Mouse (Mus musculus) spleen, adult 2 months (tissue): Measurements from ENCODE around the gene Dmrtc1b. TPM values are rescaled to one million over a fixed set of nuclear protein-coding genes. Genes with fewer than 3 reads are reported as not detected.
"Not testable (repeated sequence)": the region's sequence is repeated elsewhere in the genome, so short reads cannot be mapped to it uniquely, and the experiment has no call there.

Source experiments
- DNase-seq, 2 experiments: peaks; one replicate each; pipeline versions ENCODE4 v3.0.0 to v3.0.0-alpha.2; 2012 to 2021; ENCODE audit warnings: low spot score in 2 of 2, low read depth in 1 of 2
- H3K27ac ChIP-seq: fragments of 200-500 bp; 2 replicates; pipeline ENCODE4 v1.5.1; 2012; ENCODE audit warnings: low read length, inconsistent platforms; ENCODE audit not compliant: insufficient read depth
- H3K27me3 ChIP-seq: fragments of 200-500 bp; 2 replicates; pipeline ENCODE4 v1.6.1; 2012; ENCODE audit warnings: mild to moderate bottlenecking, moderate library complexity, low read length, inconsistent platforms; ENCODE audit not compliant: control insufficient read depth, insufficient read depth
- H3K36me3 ChIP-seq: fragments of 200-500 bp; 2 replicates; pipeline ENCODE4 v1.6.1; 2012; ENCODE audit warnings: mild to moderate bottlenecking, low read length, inconsistent platforms; ENCODE audit not compliant: control insufficient read depth, insufficient read depth
- H3K4me1 ChIP-seq: fragments of 200-500 bp; 2 replicates; pipeline ENCODE4 v1.6.1; 2011; ENCODE audit warnings: inconsistent platforms; ENCODE audit not compliant: control insufficient read depth, insufficient read depth, insufficient read length
- H3K4me3 ChIP-seq: fragments of 200-500 bp; 2 replicates; pipeline ENCODE4 v1.5.1; 2011; ENCODE audit warnings: mild to moderate bottlenecking, inconsistent platforms; ENCODE audit not compliant: insufficient read depth, insufficient read length; ENCODE audit errors: extremely low read depth
- CTCF ChIP-seq: fragments of 200-500 bp; IDR thresholded peaks from 2 replicates; pipeline ENCODE4 v1.5.1; 2011; ENCODE audit warnings: mild to moderate bottlenecking, inconsistent platforms; ENCODE audit not compliant: insufficient read depth, insufficient read length, insufficient replicate concordance; ENCODE audit errors: extremely low read depth
- POLR2A ChIP-seq: fragments of 200-500 bp; IDR thresholded peaks from 2 replicates; pipeline ENCODE4 v1.6.1; 2011; ENCODE audit warnings: low read depth, low read length, inconsistent platforms
- WGBS: fragments of 180-500 bp; shearing (Covaris S2); methylation state at CpG from one replicate; pipeline ENCODE4 v1.1.7; 2018; 5-methylcytosine and 5-hydroxymethylcytosine counted together
- polyA plus RNA-seq: library from polyadenylated mRNA; depleted of rRNA; stranded (reverse); fragments of >200 nt; gene quantifications from 2 replicates; pipeline ENCODE4 v1.2.3, GENCODE M21; 2012; rRNA removed

The Dmrtc1b gene
- not detected in 2 replicates for polyA plus RNA-seq

DNA sequence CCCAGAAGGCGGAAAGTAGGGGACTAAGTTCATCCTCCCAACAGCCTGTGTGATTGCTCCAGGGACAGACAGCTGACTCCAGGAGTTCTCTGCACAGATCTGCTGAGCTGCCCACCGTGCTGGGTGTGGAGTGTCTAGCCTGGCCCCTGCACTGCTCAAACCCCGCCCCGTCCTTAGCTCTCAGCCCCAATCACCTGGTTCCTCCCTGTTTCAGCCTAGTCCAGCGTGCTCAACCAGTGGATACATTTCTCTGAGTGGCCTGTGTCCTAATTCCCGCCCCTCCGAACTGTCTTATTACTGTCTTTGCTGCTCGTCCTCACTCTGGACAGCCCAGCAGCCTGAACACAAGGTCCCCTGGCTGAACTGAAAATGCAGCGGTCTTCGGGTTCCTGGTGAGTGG lies at the start of gene Dmrtc1b, which contains the start of gene Gm9112:
TSS of gene Dmrtc1b (plus strand) at position 331 of the 400 bp plus-strand sequence.
TSS of gene Gm9112 (minus strand) at position 101 of the 400 bp plus-strand sequence.
- not testable (repeated sequence) for DNase-seq, H3K27me3 ChIP-seq, H3K36me3 ChIP-seq, H3K27ac ChIP-seq, H3K4me1 ChIP-seq, H3K4me3 ChIP-seq
- 71% methylated on average over 10 of the region's 10 CpGs for WGBS

DNA sequence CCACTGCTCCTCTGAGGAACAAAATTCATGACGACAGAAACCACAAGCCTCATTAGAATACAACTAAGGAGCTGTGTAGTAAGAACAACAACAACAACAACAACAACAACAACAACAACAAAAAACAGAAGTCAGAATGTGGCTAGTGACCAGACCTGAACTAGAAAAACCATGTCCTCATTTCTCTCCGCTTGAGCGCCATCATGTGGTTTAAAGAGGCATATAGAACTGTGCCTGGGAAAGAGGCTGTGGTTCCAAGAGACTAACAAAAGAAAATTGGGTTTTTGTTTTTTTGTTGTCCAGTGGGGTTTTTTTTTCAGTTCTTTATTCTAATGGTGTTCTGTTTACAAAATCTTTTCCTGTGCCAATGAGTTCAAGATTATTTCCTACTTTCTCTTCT lies 47.0 kb upstream of the Dmrtc1b start:
- H3K27me3 ChIP-seq, result no peaks in the 10 kb centered on the region
- peak in 1 of 2 experiments; percentile 5 for DNase-seq
- no peaks in the 10 kb centered on the region for H3K36me3 ChIP-seq
- TF ChIP-seq POLR2A (no peak), CTCF (no peak)
- H3K4me1 ChIP-seq, result no peaks in the 10 kb centered on the region
- no peak overlapping the region for H3K4me3 ChIP-seq
- H3K27ac ChIP-seq, result no peak overlapping the region
- 26% methylated on average over 3 of the region's 3 CpGs for WGBS

DNA sequence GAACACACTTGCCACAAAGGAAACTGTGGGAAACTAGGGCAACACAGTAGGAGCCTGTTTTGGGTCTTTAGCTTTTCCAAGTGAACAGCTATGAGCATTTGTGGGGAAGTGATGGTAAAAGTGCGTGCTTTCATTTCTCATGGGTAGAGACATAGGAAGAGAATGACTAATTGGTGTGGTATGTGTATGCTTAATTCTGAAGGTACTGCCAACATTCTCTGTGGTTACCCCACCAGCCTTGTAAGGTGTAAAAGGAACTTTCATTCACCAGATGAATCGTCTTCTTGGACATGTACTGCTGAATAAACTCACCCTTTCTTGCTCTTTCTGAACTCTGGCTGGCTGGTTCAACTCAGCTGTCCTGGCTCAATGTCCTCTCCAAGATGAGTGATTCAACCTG lies 41.0 kb upstream of the Dmrtc1b start:
- DNase-seq, result no peak
- WGBS, result 77% methylated on average over 2 of the region's 2 CpGs
- no peak for TF ChIP-seq CTCF
- TF ChIP-seq POLR2A, result no peak
- no peak overlapping the region for H3K27ac ChIP-seq
- H3K4me1 ChIP-seq, result no peaks in the 10 kb centered on the region
- no peak overlapping the region for H3K4me3 ChIP-seq
- no peaks in the 10 kb centered on the region for H3K27me3 ChIP-seq
- H3K36me3 ChIP-seq, result no peaks in the 10 kb centered on the region

DNA sequence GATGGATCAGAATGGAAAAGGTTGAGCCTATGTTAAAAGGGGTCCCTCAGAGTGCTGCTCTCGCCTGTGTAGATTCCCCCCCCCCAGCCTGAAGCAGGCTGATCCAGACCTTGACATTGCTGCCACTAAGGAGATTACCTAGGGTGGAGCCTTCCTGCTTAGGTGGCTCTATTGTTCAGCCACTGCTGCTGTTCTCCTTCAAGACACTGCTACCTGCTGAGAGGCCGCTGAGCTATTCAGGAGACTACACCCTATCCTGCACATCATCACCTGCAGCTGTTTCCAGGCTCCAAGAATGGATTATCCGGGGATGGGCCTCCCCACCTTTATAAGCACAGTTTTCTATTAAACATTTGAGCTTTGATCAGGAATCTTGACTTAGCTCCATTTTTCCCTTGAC lies 23.0 kb upstream of the Dmrtc1b start:
- not testable (repeated sequence) for H3K27ac ChIP-seq, H3K4me1 ChIP-seq, H3K27me3 ChIP-seq, H3K4me3 ChIP-seq, DNase-seq, H3K36me3 ChIP-seq
- 73% methylated on average over 3 of the region's 3 CpGs for WGBS

DNA sequence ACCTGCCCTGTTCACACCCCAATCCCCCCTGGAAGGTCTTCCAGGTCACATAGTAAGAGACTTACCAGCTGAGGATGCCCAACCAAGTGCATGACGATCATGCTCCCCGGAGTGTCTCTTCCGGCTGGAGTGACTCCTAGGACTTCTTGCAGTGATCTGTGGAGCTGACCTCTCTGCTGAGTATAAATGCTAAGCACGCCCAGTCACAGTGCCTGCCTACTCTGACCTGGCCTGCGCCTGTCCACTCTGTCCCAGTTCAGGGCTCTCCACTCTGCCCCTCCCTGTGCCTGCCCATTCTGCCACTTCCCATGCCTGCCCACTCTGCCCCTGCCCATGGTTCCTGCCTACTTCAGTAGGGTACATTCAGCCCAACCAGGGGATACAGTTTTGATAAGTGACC lies 20.8 kb upstream of the Dmrtc1b start, which contains the start of gene Gm3880:
TSS of gene Gm3880 (minus strand) at position 101 of the 400 bp plus-strand sequence.
- H3K4me3 ChIP-seq, H3K27me3 ChIP-seq, DNase-seq, H3K27ac ChIP-seq, H3K4me1 ChIP-seq, H3K36me3 ChIP-seq: not testable (repeated sequence)
- WGBS, result 85% methylated on average over 5 of the region's 5 CpGs

DNA sequence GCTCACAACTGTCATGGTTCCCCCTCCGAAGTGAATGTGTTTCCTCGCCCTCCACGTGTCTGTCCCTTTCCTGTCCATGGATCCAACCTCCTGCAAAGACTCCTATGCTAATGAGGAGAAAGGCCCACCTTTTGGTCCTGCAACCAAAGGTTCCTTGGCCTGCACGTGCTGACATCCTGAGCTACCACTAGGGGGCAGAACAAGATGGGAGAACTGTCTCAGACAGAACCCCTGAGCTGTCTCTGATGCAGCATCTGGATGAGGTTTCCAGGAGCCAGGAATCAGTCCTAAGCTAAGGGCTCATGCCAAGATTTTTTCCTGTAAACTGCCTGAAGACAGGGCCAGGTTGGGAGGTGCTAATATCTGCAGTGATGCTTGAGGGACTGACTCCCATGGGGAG lies 18.4 kb upstream of the Dmrtc1b start:
- not testable (repeated sequence) for H3K27me3 ChIP-seq, H3K36me3 ChIP-seq, H3K4me3 ChIP-seq, H3K4me1 ChIP-seq, H3K27ac ChIP-seq
- 15% methylated on average over 4 of the region's 4 CpGs for WGBS
- peak in 1 of 2 experiments; percentile 2 for DNase-seq

DNA sequence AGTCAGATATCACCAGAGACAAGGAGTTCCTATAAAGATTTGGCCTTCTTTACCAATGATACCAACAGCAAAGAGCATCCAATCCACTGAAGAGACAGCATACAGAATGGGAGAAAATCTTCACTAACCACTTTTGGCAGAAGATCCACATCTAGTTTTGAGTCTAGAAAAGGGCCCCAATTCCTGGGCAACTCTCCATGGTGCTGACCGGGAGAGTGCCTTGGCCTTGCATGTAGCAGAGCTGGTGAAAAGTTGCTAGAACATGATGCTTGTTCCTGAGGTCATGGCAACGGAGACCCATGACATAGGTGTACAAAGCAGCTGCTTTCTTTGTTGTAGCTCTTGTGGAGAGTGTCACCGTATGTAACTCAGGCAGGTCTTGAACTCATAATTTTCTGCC lies 7.0 kb upstream of the Dmrtc1b start:
- not testable (repeated sequence) for DNase-seq, H3K36me3 ChIP-seq, H3K4me1 ChIP-seq, H3K27ac ChIP-seq, H3K27me3 ChIP-seq, H3K4me3 ChIP-seq
- WGBS, result 69% methylated on average over 3 of the region's 3 CpGs

DNA sequence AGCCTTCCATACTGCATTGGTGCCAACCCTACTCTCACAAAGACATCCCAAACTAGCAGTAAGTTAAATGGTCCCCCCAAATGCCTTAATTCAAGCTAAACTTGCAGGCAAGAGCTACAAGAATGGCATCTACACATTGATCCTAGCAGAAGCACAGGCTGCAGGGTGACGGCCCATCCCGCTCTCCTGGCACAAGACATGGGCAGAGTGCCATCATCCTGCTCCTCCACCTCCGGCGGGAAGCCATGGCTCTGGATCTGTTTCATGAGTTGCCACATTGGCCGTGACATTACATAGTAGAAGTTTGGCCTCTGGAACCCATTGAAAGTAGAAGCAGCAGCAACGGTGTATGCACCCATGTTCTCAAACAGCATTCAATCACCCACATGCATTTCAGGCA lies 16.6 kb downstream of the Dmrtc1b start:
- not testable (repeated sequence) for DNase-seq, H3K4me1 ChIP-seq, H3K36me3 ChIP-seq, H3K4me3 ChIP-seq, H3K27me3 ChIP-seq, H3K27ac ChIP-seq
- WGBS, result 87% methylated on average over 6 of the region's 6 CpGs

Other genes starting within 250 kb of the Dmrtc1b start
- 2.3 and 2.6 TPM in 2 replicates for gene Hdac8, start 202.5 kb upstream of the Dmrtc1b start, polyA plus RNA-seq
- 3.4 and 3.5 TPM in 2 replicates for gene Phka1, start 63.6 kb upstream of the Dmrtc1b start, polyA plus RNA-seq
- gene Gm3880, start 20.9 kb upstream of the Dmrtc1b start, polyA plus RNA-seq, result not detected in 2 replicates
- not detected in 2 replicates for gene Gm9112, start 230 bp upstream of the Dmrtc1b start, polyA plus RNA-seq
- gene Dmrtc1c1, start 95.1 kb downstream of the Dmrtc1b start, polyA plus RNA-seq, result not detected in 2 replicates
- gene Dmrtc1c2, start 146.8 kb downstream of the Dmrtc1b start, polyA plus RNA-seq, result not detected in 2 replicates
- not detected in 2 replicates for gene 1700031F05Rik, start 160.1 kb downstream of the Dmrtc1b start, polyA plus RNA-seq
- 0.07 TPM in 1 of 2 replicates, not detected in the other for gene Dmrtc1a, start 200.8 kb downstream of the Dmrtc1b start, polyA plus RNA-seq
- not detected in 2 replicates for gene 1700011M02Rik, start 201.0 kb downstream of the Dmrtc1b start, polyA plus RNA-seq
- gene 1700018G05Rik, start 220.5 kb downstream of the Dmrtc1b start, polyA plus RNA-seq, result not detected in 2 replicates